Mouse (Mus musculus): ENCODE results near the gene Golga2. TPM values are rescaled to one million over a fixed set of nuclear protein-coding genes. Genes with fewer than 3 reads are reported as not detected.

Gene Golga2
- polyA plus RNA-seq, 1 experiment from 2014 or later = 27.4 TPM

- Histone ChIP-seq H3K4me3 (ENCODE audit: low read length) (no peak overlapping the region), H3K4me2 (ENCODE audit: low read depth, low read length) (peak overlapping the region; percentile 23; the same call in 1 of the 2 replicates), H3K27ac (ENCODE audit: low read length) (peak overlapping the region; percentile 57), H3K4me1 (ENCODE audit: control insufficient read depth, insufficient read depth, low read length) (peaks cover 26% of the 10 kb centered on the region), H3K36me3 (ENCODE audit: control insufficient read depth, insufficient read depth) (no peaks in the 10 kb centered on the region), H3K9me3 (replicated peaks; ENCODE audit: control insufficient read depth, low read length) (no peaks in the 10 kb centered on the region), H3K9ac (ENCODE audit: low read length) (no peak overlapping the region; the same call in 1 of the 2 replicates), H3K27me3 (ENCODE audit: control insufficient read depth, insufficient read depth, low read length) (peaks cover 14% of the 10 kb centered on the region)
- 34% methylated on average over 9 of the region's 9 CpGs for WGBS
- 0 out of 2 replicates have a peak, but pooled peaks have one; percentile 5 for ATAC-seq (replicated peaks; ENCODE audit: extremely low read depth, insufficient read depth, low FRiP score)
These were observed 32.7 kb downstream of the Golga2 start for GRCm38 (mm10) chr2:32319586-32320580.

GRCm38 (mm10) chr2:32320721-32321120 is 33.5 kb downstream of the Golga2 start:
- peak overlapping the region; percentile 20; the same call in 1 of the 2 replicates for H3K27ac ChIP-seq (ENCODE audit: low read length)
- no peak for ATAC-seq (replicated peaks; ENCODE audit: extremely low read depth, insufficient read depth, low FRiP score)
- H3K4me2 ChIP-seq (ENCODE audit: low read depth, low read length) = no peak overlapping the region
- peaks cover 23% of the 10 kb centered on the region for H3K4me1 ChIP-seq (ENCODE audit: control insufficient read depth, insufficient read depth, low read length)
- 60% methylated on average over 11 of the region's 11 CpGs for WGBS
- no peak overlapping the region for H3K9ac ChIP-seq (ENCODE audit: low read length)
- H3K27me3 ChIP-seq (ENCODE audit: control insufficient read depth, insufficient read depth, low read length) = peaks cover 14% of the 10 kb centered on the region
- H3K4me3 ChIP-seq (ENCODE audit: low read length) = no peak overlapping the region
- H3K9me3 ChIP-seq (replicated peaks; ENCODE audit: control insufficient read depth, low read length) = no peaks in the 10 kb centered on the region
- H3K36me3 ChIP-seq (ENCODE audit: control insufficient read depth, insufficient read depth) = no peaks in the 10 kb centered on the region

- Histone ChIP-seq H3K9ac (ENCODE audit: low read length) (no peak overlapping the region), H3K27ac (ENCODE audit: low read length) (no peak overlapping the region), H3K9me3 (replicated peaks; ENCODE audit: control insufficient read depth, low read length) (no peaks in the 10 kb centered on the region), H3K4me3 (ENCODE audit: low read length) (no peak overlapping the region), H3K27me3 (ENCODE audit: control insufficient read depth, insufficient read depth, low read length) (peaks cover 11% of the 10 kb centered on the region), H3K36me3 (ENCODE audit: control insufficient read depth, insufficient read depth) (no peaks in the 10 kb centered on the region), H3K4me1 (ENCODE audit: control insufficient read depth, insufficient read depth, low read length) (peaks cover 16% of the 10 kb centered on the region), H3K4me2 (ENCODE audit: low read depth, low read length) (no peak overlapping the region)
- 59% methylated on average over 9 of the region's 9 CpGs for WGBS
- no peak for ATAC-seq (replicated peaks; ENCODE audit: extremely low read depth, insufficient read depth, low FRiP score)
These were observed 34.6 kb downstream of the Golga2 start for GRCm38 (mm10) chr2:32321591-32322298.

- Histone ChIP-seq H3K9me3 (replicated peaks; ENCODE audit: control insufficient read depth, low read length) (no peaks in the 10 kb centered on the region), H3K4me1 (ENCODE audit: control insufficient read depth, insufficient read depth, low read length) (peaks cover 7% of the 10 kb centered on the region), H3K27ac (ENCODE audit: low read length) (no peak overlapping the region), H3K36me3 (ENCODE audit: control insufficient read depth, insufficient read depth) (no peaks in the 10 kb centered on the region), H3K27me3 (ENCODE audit: control insufficient read depth, insufficient read depth, low read length) (peaks cover 9% of the 10 kb centered on the region; the same call in 1 of the 2 replicates), H3K4me3 (ENCODE audit: low read length) (no peak overlapping the region), H3K9ac (ENCODE audit: low read length) (no peak overlapping the region), H3K4me2 (ENCODE audit: low read depth, low read length) (no peak overlapping the region)
- 76% methylated on average over 7 of the region's 7 CpGs for WGBS
- ATAC-seq (replicated peaks; ENCODE audit: extremely low read depth, insufficient read depth, low FRiP score) = no peak
These were observed 35.9 kb downstream of the Golga2 start for GRCm38 (mm10) chr2:32322754-32323741.

GRCm38 (mm10) chr2:32324322-32324721 is 37.1 kb downstream of the Golga2 start:
- Histone ChIP-seq H3K27ac (ENCODE audit: low read length) (no peak overlapping the region), H3K27me3 (ENCODE audit: control insufficient read depth, insufficient read depth, low read length) (0 out of 2 replicates have a peak, but pooled peaks cover 2% of the 10 kb centered on the region), H3K36me3 (ENCODE audit: control insufficient read depth, insufficient read depth) (no peaks in the 10 kb centered on the region), H3K4me1 (ENCODE audit: control insufficient read depth, insufficient read depth, low read length) (peaks cover 2% of the 10 kb centered on the region; the same call in 1 of the 2 replicates), H3K9me3 (replicated peaks; ENCODE audit: control insufficient read depth, low read length) (no peaks in the 10 kb centered on the region), H3K4me2 (ENCODE audit: low read depth, low read length) (no peak overlapping the region), H3K4me3 (ENCODE audit: low read length) (no peak overlapping the region), H3K9ac (ENCODE audit: low read length) (no peak overlapping the region)
- 57% methylated on average over 4 of the region's 4 CpGs for WGBS
- ATAC-seq (replicated peaks; ENCODE audit: extremely low read depth, insufficient read depth, low FRiP score) = no peak

- Histone ChIP-seq H3K36me3 (ENCODE audit: control insufficient read depth, insufficient read depth) (no peaks in the 10 kb centered on the region), H3K27ac (ENCODE audit: low read length) (no peak overlapping the region), H3K4me1 (ENCODE audit: control insufficient read depth, insufficient read depth, low read length) (no peaks in the 10 kb centered on the region), H3K9me3 (replicated peaks; ENCODE audit: control insufficient read depth, low read length) (no peaks in the 10 kb centered on the region), H3K4me3 (ENCODE audit: low read length) (no peak overlapping the region), H3K4me2 (ENCODE audit: low read depth, low read length) (no peak overlapping the region), H3K9ac (ENCODE audit: low read length) (no peak overlapping the region), H3K27me3 (ENCODE audit: control insufficient read depth, insufficient read depth, low read length) (no peaks in the 10 kb centered on the region)
- WGBS = 34% methylated on average over 7 of the region's 7 CpGs
- no peak for ATAC-seq (replicated peaks; ENCODE audit: extremely low read depth, insufficient read depth, low FRiP score)
These were observed 38.2 kb downstream of the Golga2 start for GRCm38 (mm10) chr2:32325342-32325741.

- H3K9ac ChIP-seq (ENCODE audit: low read length) = no peak overlapping the region
- no peaks in the 10 kb centered on the region for H3K27me3 ChIP-seq (ENCODE audit: control insufficient read depth, insufficient read depth, low read length)
- H3K4me1 ChIP-seq (ENCODE audit: control insufficient read depth, insufficient read depth, low read length) = no peaks in the 10 kb centered on the region
- H3K4me3 ChIP-seq (ENCODE audit: low read length) = no peak overlapping the region
- no peak overlapping the region for H3K4me2 ChIP-seq (ENCODE audit: low read depth, low read length)
- H3K27ac ChIP-seq (ENCODE audit: low read length) = no peak overlapping the region
- no peak for ATAC-seq (replicated peaks; ENCODE audit: extremely low read depth, insufficient read depth, low FRiP score)
- 74% methylated on average over 4 of the region's 4 CpGs for WGBS
- no peaks in the 10 kb centered on the region for H3K36me3 ChIP-seq (ENCODE audit: control insufficient read depth, insufficient read depth)
- H3K9me3 ChIP-seq (replicated peaks; ENCODE audit: control insufficient read depth, low read length) = no peaks in the 10 kb centered on the region
These were observed 40.0 kb downstream of the Golga2 start for GRCm38 (mm10) chr2:32327200-32327599.

GRCm38 (mm10) chr2:32328911-32329460 is 41.8 kb downstream of the Golga2 start:
- no peak overlapping the region for H3K4me2 ChIP-seq (ENCODE audit: low read depth, low read length)
- H3K4me1 ChIP-seq (ENCODE audit: control insufficient read depth, insufficient read depth, low read length) = no peaks in the 10 kb centered on the region
- no peaks in the 10 kb centered on the region for H3K36me3 ChIP-seq (ENCODE audit: control insufficient read depth, insufficient read depth)
- no peak overlapping the region for H3K9ac ChIP-seq (ENCODE audit: low read length)
- ATAC-seq (replicated peaks; ENCODE audit: extremely low read depth, insufficient read depth, low FRiP score) = no peak
- 46% methylated on average over 13 of the region's 13 CpGs for WGBS
- H3K27me3 ChIP-seq (ENCODE audit: control insufficient read depth, insufficient read depth, low read length) = 0 out of 2 replicates have a peak, but pooled peaks cover 2% of the 10 kb centered on the region
- H3K9me3 ChIP-seq (replicated peaks; ENCODE audit: control insufficient read depth, low read length) = no peaks in the 10 kb centered on the region
- H3K4me3 ChIP-seq (ENCODE audit: low read length) = no peak overlapping the region
- no peak overlapping the region for H3K27ac ChIP-seq (ENCODE audit: low read length)
